Mouse (Mus musculus): ENCODE data around the gene 4933425L06Rik. TPM values are rescaled to one million over a fixed set of nuclear protein-coding genes. Genes with fewer than 3 reads are reported as not detected.

4933425L06Rik gene
- polyA plus RNA-seq, 1 experiment from 2014 or later: not detected

- H3K4me2 ChIP-seq (replicated peaks): no peak overlapping the region
- H3K27ac ChIP-seq: no peak overlapping the region
- H3K36me3 ChIP-seq: no peaks in the 10 kb centered on the region
- no peaks in the 10 kb centered on the region for H3K4me1 ChIP-seq
- WGBS: 56% methylated on average over 1 of the region's 1 CpGs
- H3K4me3 ChIP-seq: no peak overlapping the region
- ATAC-seq (ENCODE audit: low FRiP score, low read depth): no peak
- no peaks in the 10 kb centered on the region for H3K9me3 ChIP-seq
- H3K9ac ChIP-seq: no peak overlapping the region
- no peaks in the 10 kb centered on the region for H3K27me3 ChIP-seq (replicated peaks)
These were observed 64.9 kb downstream of the 4933425L06Rik start for GRCm38 (mm10) chr13:105146827-105147226.

- Histone ChIP-seq H3K27me3 (replicated peaks) (no peaks in the 10 kb centered on the region), H3K4me1 (no peaks in the 10 kb centered on the region), H3K9me3 (no peaks in the 10 kb centered on the region), H3K36me3 (no peaks in the 10 kb centered on the region), H3K9ac (no peak overlapping the region), H3K4me3 (no peak overlapping the region), H3K4me2 (replicated peaks) (no peak overlapping the region), H3K27ac (no peak overlapping the region)
- peak; percentile 41; the same call in 1 of the 2 replicates for ATAC-seq (ENCODE audit: low FRiP score, low read depth)
- WGBS: 51% methylated on average over 4 of the region's 4 CpGs
These were observed 66.0 kb downstream of the 4933425L06Rik start for GRCm38 (mm10) chr13:105147795-105148418.

GRCm38 (mm10) chr13:105150006-105150405, 68.1 kb downstream of the 4933425L06Rik start:
- 94% methylated on average over 3 of the region's 3 CpGs for WGBS
- Histone ChIP-seq H3K36me3 (no peaks in the 10 kb centered on the region), H3K27ac (no peak overlapping the region), H3K4me3 (no peak overlapping the region), H3K9me3 (no peaks in the 10 kb centered on the region), H3K9ac (no peak overlapping the region), H3K27me3 (replicated peaks) (no peaks in the 10 kb centered on the region), H3K4me2 (replicated peaks) (no peak overlapping the region), H3K4me1 (no peaks in the 10 kb centered on the region)
- no peak for ATAC-seq (ENCODE audit: low FRiP score, low read depth)

- H3K36me3 ChIP-seq: no peaks in the 10 kb centered on the region
- H3K27me3 ChIP-seq (replicated peaks): no peaks in the 10 kb centered on the region
- 55% methylated on average over 4 of the region's 4 CpGs for WGBS
- no peaks in the 10 kb centered on the region for H3K4me1 ChIP-seq
- H3K27ac ChIP-seq: no peak overlapping the region
- H3K4me3 ChIP-seq: no peak overlapping the region
- no peak for ATAC-seq (ENCODE audit: low FRiP score, low read depth)
- no peaks in the 10 kb centered on the region for H3K9me3 ChIP-seq
- H3K4me2 ChIP-seq (replicated peaks): no peak overlapping the region
- no peak overlapping the region for H3K9ac ChIP-seq
These were observed 72.0 kb downstream of the 4933425L06Rik start for GRCm38 (mm10) chr13:105153955-105154354.

- WGBS: 53% methylated on average over 6 of the region's 6 CpGs
- ATAC-seq (ENCODE audit: low FRiP score, low read depth): no peak
- Histone ChIP-seq H3K4me2 (replicated peaks) (no peak overlapping the region), H3K27ac (no peak overlapping the region), H3K27me3 (replicated peaks) (no peaks in the 10 kb centered on the region), H3K4me1 (no peaks in the 10 kb centered on the region), H3K9ac (no peak overlapping the region), H3K36me3 (no peaks in the 10 kb centered on the region), H3K9me3 (no peaks in the 10 kb centered on the region), H3K4me3 (no peak overlapping the region)
These were observed 83.5 kb downstream of the 4933425L06Rik start for GRCm38 (mm10) chr13:105165441-105165840.

Other genes with a start within 250 kb of the 4933425L06Rik start
- 0.41 and 0.42 TPM in 2 replicates for gene Shisal2b, start 218.2 kb upstream of the 4933425L06Rik start, polyA plus RNA-seq (2016; fragmentation: Nextera tagmentation; extraction: Ambion mirVana)
- gene Rgs7bp, start 27.2 kb upstream of the 4933425L06Rik start, polyA plus RNA-seq (2016; fragmentation: Nextera tagmentation; extraction: Ambion mirVana): 5.1 and 6.0 TPM in 2 replicates
- 12.8 and 13.0 TPM in 2 replicates for gene Rnf180, start 212.7 kb downstream of the 4933425L06Rik start, polyA plus RNA-seq (2016; fragmentation: Nextera tagmentation; extraction: Ambion mirVana)

All from neural tube, embryonic 12.5 days (tissue).